Mouse (Mus musculus): ENCODE results near the gene Morn4. TPM values are rescaled to one million over a fixed set of nuclear protein-coding genes. Genes with fewer than 3 reads are reported as not detected.

Morn4 gene
- polyA plus RNA-seq, 1 experiment from 2014 or later: 137 TPM

GRCm38 (mm10) chr19:42055881-42056280 is 30.3 kb downstream of the Morn4 start:
- Histone ChIP-seq H3K27ac (ENCODE audit: low read depth, low read length) (no peak overlapping the region), H3K36me3 (ENCODE audit: control insufficient read depth, insufficient read depth, low read length) (no peaks in the 10 kb centered on the region), H3K4me1 (ENCODE audit: control insufficient read depth, insufficient read depth, low read depth, low read length) (no peaks in the 10 kb centered on the region), H3K9ac (ENCODE audit: low read depth, low read length) (no peak overlapping the region), H3K4me3 (ENCODE audit: low read length) (no peak overlapping the region), H3K27me3 (replicated peaks; ENCODE audit: control insufficient read depth, insufficient read depth, low read length) (no peaks in the 10 kb centered on the region), H3K4me2 (ENCODE audit: low read length) (no peak overlapping the region), H3K9me3 (ENCODE audit: control insufficient read depth, low read length) (no peaks in the 10 kb centered on the region)
- WGBS: 85% methylated on average over 2 of the region's 2 CpGs
- ATAC-seq: no peak

- Histone ChIP-seq H3K4me2 (ENCODE audit: low read length) (no peak overlapping the region), H3K27ac (ENCODE audit: low read depth, low read length) (no peak overlapping the region), H3K4me3 (ENCODE audit: low read length) (no peak overlapping the region), H3K4me1 (ENCODE audit: control insufficient read depth, insufficient read depth, low read depth, low read length) (no peaks in the 10 kb centered on the region), H3K9ac (ENCODE audit: low read depth, low read length) (no peak overlapping the region), H3K9me3 (ENCODE audit: control insufficient read depth, low read length) (no peaks in the 10 kb centered on the region), H3K36me3 (ENCODE audit: control insufficient read depth, insufficient read depth, low read length) (no peaks in the 10 kb centered on the region), H3K27me3 (replicated peaks; ENCODE audit: control insufficient read depth, insufficient read depth, low read length) (no peaks in the 10 kb centered on the region)
- WGBS: 83% methylated on average over 6 of the region's 6 CpGs
- ATAC-seq: no peak
Measured at GRCm38 (mm10) chr19:42054255-42054654, 31.9 kb downstream of the Morn4 start.

GRCm38 (mm10) chr19:42051948-42052347 is 34.2 kb downstream of the Morn4 start, which contains the start of gene 4933411K16Rik:
4933411K16Rik (plus strand) TSS chr19:42052248.
- H3K4me2 ChIP-seq (ENCODE audit: low read length): no peak within 1 kb of the TSS
- H3K4me3 ChIP-seq (ENCODE audit: low read length): no peak within 1 kb of the TSS
- H3K27me3 ChIP-seq (replicated peaks; ENCODE audit: control insufficient read depth, insufficient read depth, low read length): no peaks in the 10 kb centered on the region
- 79% methylated on average over 4 of the region's 4 CpGs for WGBS
- no peak within 1 kb of the TSS for H3K9ac ChIP-seq (ENCODE audit: low read depth, low read length)
- no peaks in the 10 kb centered on the region for H3K4me1 ChIP-seq (ENCODE audit: control insufficient read depth, insufficient read depth, low read depth, low read length)
- ATAC-seq: no peak
- no peaks in the 10 kb centered on the region for H3K36me3 ChIP-seq (ENCODE audit: control insufficient read depth, insufficient read depth, low read length)
- no peaks in the 10 kb centered on the region for H3K9me3 ChIP-seq (ENCODE audit: control insufficient read depth, low read length)
- H3K27ac ChIP-seq (ENCODE audit: low read depth, low read length): no peak within 1 kb of the TSS

GRCm38 (mm10) chr19:42051351-42051750 is 34.8 kb downstream of the Morn4 start:
- Histone ChIP-seq H3K4me2 (ENCODE audit: low read length) (no peak overlapping the region), H3K27ac (ENCODE audit: low read depth, low read length) (no peak overlapping the region), H3K9me3 (ENCODE audit: control insufficient read depth, low read length) (no peaks in the 10 kb centered on the region), H3K9ac (ENCODE audit: low read depth, low read length) (no peak overlapping the region), H3K4me3 (ENCODE audit: low read length) (no peak overlapping the region), H3K27me3 (replicated peaks; ENCODE audit: control insufficient read depth, insufficient read depth, low read length) (no peaks in the 10 kb centered on the region), H3K36me3 (ENCODE audit: control insufficient read depth, insufficient read depth, low read length) (no peaks in the 10 kb centered on the region), H3K4me1 (ENCODE audit: control insufficient read depth, insufficient read depth, low read depth, low read length) (no peaks in the 10 kb centered on the region)
- 93% methylated on average over 3 of the region's 3 CpGs for WGBS
- no peak for ATAC-seq

GRCm38 (mm10) chr19:42050251-42050650 is 35.9 kb downstream of the Morn4 start:
- Histone ChIP-seq H3K9me3 (ENCODE audit: control insufficient read depth, low read length) (no peaks in the 10 kb centered on the region), H3K4me2 (ENCODE audit: low read length) (no peak overlapping the region), H3K4me1 (ENCODE audit: control insufficient read depth, insufficient read depth, low read depth, low read length) (peaks cover 4% of the 10 kb centered on the region; the same call in 1 of the 2 replicates), H3K36me3 (ENCODE audit: control insufficient read depth, insufficient read depth, low read length) (no peaks in the 10 kb centered on the region), H3K4me3 (ENCODE audit: low read length) (no peak overlapping the region), H3K27ac (ENCODE audit: low read depth, low read length) (no peak overlapping the region), H3K27me3 (replicated peaks; ENCODE audit: control insufficient read depth, insufficient read depth, low read length) (no peaks in the 10 kb centered on the region), H3K9ac (ENCODE audit: low read depth, low read length) (no peak overlapping the region)
- ATAC-seq: no peak
- 86% methylated on average over 1 of the region's 1 CpGs for WGBS

- Histone ChIP-seq H3K4me3 (ENCODE audit: low read length) (peak within 1 kb of the TSS; percentile 34), H3K9ac (ENCODE audit: low read depth, low read length) (peak within 1 kb of the TSS; percentile 27; the same call in 1 of the 2 replicates), H3K36me3 (ENCODE audit: control insufficient read depth, insufficient read depth, low read length) (no peaks in the 10 kb centered on the region), H3K9me3 (ENCODE audit: control insufficient read depth, low read length) (peaks cover 4% of the 10 kb centered on the region; the same call in 1 of the 2 replicates), H3K4me2 (ENCODE audit: low read length) (peak within 1 kb of the TSS; percentile 54), H3K4me1 (ENCODE audit: control insufficient read depth, insufficient read depth, low read depth, low read length) (peaks cover 4% of the 10 kb centered on the region; the same call in 1 of the 2 replicates), H3K27me3 (replicated peaks; ENCODE audit: control insufficient read depth, insufficient read depth, low read length) (0 out of 2 replicates have a peak, but pooled peaks cover 2% of the 10 kb centered on the region), H3K27ac (ENCODE audit: low read depth, low read length) (no peak within 1 kb of the TSS)
- ATAC-seq: peak; percentile 93
- WGBS: 23% methylated on average over 23 of the region's 23 CpGs
Measured at GRCm38 (mm10) chr19:42045269-42046102, 40.7 kb downstream of the Morn4 start, which contains the start of gene Hoga1. Hoga1 (plus strand) TSS chr19:42045610.

GRCm38 (mm10) chr19:42043988-42044387 is 42.2 kb downstream of the Morn4 start:
- H3K9me3 ChIP-seq (ENCODE audit: control insufficient read depth, low read length): peaks cover 4% of the 10 kb centered on the region; the same call in 1 of the 2 replicates
- H3K4me2 ChIP-seq (ENCODE audit: low read length): no peak overlapping the region
- no peak overlapping the region for H3K4me3 ChIP-seq (ENCODE audit: low read length)
- ATAC-seq: no peak
- H3K27ac ChIP-seq (ENCODE audit: low read depth, low read length): no peak overlapping the region
- 0 out of 2 replicates have a peak, but pooled peaks cover 2% of the 10 kb centered on the region for H3K27me3 ChIP-seq (replicated peaks; ENCODE audit: control insufficient read depth, insufficient read depth, low read length)
- WGBS: 94% methylated on average over 6 of the region's 6 CpGs
- peaks cover 4% of the 10 kb centered on the region; the same call in 1 of the 2 replicates for H3K4me1 ChIP-seq (ENCODE audit: control insufficient read depth, insufficient read depth, low read depth, low read length)
- H3K36me3 ChIP-seq (ENCODE audit: control insufficient read depth, insufficient read depth, low read length): no peaks in the 10 kb centered on the region
- H3K9ac ChIP-seq (ENCODE audit: low read depth, low read length): no peak overlapping the region

- Histone ChIP-seq H3K4me2 (ENCODE audit: low read length) (no peak overlapping the region), H3K27ac (ENCODE audit: low read depth, low read length) (no peak overlapping the region), H3K9me3 (ENCODE audit: control insufficient read depth, low read length) (no peaks in the 10 kb centered on the region), H3K36me3 (ENCODE audit: control insufficient read depth, insufficient read depth, low read length) (no peaks in the 10 kb centered on the region), H3K4me3 (ENCODE audit: low read length) (no peak overlapping the region), H3K4me1 (ENCODE audit: control insufficient read depth, insufficient read depth, low read depth, low read length) (peaks cover 5% of the 10 kb centered on the region), H3K9ac (ENCODE audit: low read depth, low read length) (no peak overlapping the region), H3K27me3 (replicated peaks; ENCODE audit: control insufficient read depth, insufficient read depth, low read length) (no peaks in the 10 kb centered on the region)
- ATAC-seq: no peak
- 92% methylated on average over 12 of the region's 12 CpGs for WGBS
Measured at GRCm38 (mm10) chr19:42038310-42038709, 47.8 kb downstream of the Morn4 start.

GRCm38 (mm10) chr19:42037167-42037702 is 48.9 kb downstream of the Morn4 start:
- H3K27me3 ChIP-seq (replicated peaks; ENCODE audit: control insufficient read depth, insufficient read depth, low read length): no peaks in the 10 kb centered on the region
- no peak overlapping the region for H3K4me2 ChIP-seq (ENCODE audit: low read length)
- no peak overlapping the region for H3K27ac ChIP-seq (ENCODE audit: low read depth, low read length)
- H3K9me3 ChIP-seq (ENCODE audit: control insufficient read depth, low read length): no peaks in the 10 kb centered on the region
- H3K36me3 ChIP-seq (ENCODE audit: control insufficient read depth, insufficient read depth, low read length): no peaks in the 10 kb centered on the region
- WGBS: 77% methylated on average over 11 of the region's 11 CpGs
- peaks cover 5% of the 10 kb centered on the region for H3K4me1 ChIP-seq (ENCODE audit: control insufficient read depth, insufficient read depth, low read depth, low read length)
- ATAC-seq: no peak
- no peak overlapping the region for H3K9ac ChIP-seq (ENCODE audit: low read depth, low read length)
- no peak overlapping the region for H3K4me3 ChIP-seq (ENCODE audit: low read length)

All from hindbrain, embryonic 16.5 days (tissue).